Mouse (Mus musculus) MN1 (cell line): Measurements from ENCODE around the gene Pgc.
A peak's percentile ranks its signal among the peaks of the same experiment; 100 is the strongest.

Experiments
- DNase-seq: peaks from one replicate; pipeline ENCODE4 v3.0.0-alpha.2; 2016; ENCODE audit warnings: low spot score

Gene Pgc

DNA sequence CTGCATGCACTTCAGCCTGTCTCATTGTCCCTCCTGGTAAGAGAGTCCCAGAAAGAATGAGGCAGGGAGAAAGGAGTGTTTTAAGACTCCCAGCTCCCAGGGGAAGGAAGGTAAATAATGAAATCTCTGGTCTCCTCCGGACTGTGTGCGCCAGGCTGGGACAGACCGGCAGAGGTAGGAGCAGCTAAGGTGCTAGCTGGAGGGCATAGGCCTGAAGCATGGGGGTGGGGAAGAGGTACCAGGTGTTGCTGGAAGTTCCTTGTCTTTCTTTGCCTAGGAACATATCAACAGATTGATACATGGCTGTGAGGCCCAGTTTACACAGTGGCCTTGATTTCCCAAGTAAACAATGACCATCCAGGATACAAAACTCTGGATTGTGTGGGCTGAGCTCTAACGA, 17.7 kb upstream of the Pgc start:
- no peak for DNase-seq

DNA sequence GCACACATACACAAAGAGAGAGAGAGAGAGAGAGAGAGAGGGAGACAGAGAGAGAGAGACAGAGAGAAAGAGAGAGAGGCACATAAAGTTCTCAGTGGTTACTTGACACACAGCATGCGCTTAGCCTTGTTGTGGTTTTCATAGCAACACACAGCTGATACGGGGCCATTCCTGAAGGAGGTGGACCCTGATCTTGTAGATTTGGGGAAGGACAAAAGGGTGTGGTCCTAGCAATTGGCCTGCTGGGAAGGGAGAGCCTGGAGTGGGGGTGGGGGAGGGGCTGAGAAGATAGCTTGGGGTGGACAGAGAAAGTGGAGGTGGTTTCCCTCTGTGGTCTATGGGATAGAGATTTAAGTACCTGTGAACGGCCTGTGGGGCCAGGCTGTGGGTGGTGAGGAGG, 16.6 kb upstream of the Pgc start:
- DNase-seq: no peak

DNA sequence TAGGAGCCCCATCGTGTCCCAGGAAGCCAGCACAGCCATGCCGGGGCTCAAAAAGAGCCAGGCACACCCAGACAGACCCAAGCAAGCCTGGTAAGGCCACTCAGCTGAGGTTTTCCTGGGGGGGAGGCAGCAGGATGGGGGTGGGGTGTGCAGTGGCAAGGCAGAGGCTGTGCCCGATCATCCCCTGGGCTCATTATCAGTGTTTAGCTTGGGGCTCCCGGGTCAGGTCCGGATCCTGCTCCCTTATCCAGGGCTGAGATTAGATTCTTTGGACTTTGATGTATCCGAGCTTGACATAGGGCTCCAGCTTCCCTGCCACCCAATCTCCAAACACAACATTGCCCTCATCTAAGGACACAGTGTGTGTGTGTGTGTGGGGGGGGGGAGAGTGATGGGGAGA, 14.8 kb upstream of the Pgc start:
- DNase-seq: no peak

DNA sequence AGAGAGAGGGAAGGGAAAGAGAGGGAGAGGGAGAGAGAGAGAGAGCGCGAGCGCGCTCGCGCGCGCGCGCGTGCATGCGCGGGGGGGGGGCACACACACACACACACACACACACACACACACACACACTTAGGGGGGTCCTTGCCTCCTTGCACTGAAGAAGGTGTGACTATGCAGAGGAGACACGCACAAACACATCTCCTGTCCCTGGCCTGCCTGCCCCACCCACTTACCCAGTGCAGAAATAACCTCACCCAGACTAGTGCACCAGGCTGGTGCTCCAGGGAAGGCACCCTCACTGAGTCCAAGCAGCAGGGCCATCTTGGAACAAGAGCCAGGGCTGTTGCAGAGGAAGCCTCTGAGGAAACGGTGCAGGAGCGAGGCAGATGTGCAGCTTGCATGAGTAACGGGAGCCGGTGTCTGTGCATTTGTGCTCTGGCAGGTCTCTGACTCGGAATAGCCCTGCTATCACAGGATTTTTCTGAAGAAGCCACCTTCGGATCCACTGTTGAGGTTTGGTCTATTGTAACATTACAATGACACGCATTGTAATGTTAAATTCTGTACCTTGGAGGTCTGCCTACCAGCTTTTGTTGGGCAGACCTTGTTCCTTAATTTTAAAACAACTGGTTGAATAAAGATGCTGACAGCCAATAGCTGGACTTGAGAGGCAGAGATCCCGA, 13.6 kb upstream of the Pgc start:
- no peak for DNase-seq

DNA sequence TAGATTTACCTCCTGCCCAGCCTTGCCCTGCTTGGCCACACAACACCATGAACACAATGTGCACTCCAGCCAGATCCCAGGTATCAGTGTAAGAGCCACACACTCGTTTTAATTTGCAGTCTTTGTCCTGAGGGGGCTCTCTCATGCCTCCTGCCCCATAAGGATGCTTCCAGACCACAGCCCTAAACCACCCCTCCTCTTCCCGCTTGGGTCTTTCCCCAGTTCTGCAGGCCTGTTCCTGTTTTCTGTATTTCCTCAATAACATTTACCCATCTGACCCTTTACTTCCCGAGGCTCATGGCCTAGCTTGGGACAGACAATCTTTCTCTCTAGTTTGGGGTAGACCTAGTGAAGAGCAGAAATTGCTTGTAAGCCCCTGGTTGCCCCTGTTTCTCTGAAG, 11.6 kb upstream of the Pgc start:
- no peak for DNase-seq

DNA sequence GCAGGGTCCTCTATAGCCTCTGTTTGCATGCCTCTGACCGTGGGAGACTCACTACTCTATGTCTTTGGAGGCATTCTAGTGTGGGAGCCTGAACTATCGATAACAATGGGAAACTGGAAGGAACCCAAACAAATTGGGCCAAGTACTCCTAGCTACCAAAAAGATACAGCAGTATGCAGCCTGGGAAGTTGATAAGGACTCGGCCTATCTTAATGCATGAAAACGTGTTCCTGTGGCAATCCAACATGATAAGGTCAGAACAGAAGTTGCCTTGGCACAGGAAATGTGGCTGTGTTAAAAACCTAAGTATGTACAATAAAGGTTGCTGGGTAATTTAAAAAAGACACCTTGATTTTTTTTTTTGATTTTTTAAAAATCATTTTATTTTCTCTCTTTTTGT, 5.5 kb upstream of the Pgc start:
- no peak for DNase-seq

DNA sequence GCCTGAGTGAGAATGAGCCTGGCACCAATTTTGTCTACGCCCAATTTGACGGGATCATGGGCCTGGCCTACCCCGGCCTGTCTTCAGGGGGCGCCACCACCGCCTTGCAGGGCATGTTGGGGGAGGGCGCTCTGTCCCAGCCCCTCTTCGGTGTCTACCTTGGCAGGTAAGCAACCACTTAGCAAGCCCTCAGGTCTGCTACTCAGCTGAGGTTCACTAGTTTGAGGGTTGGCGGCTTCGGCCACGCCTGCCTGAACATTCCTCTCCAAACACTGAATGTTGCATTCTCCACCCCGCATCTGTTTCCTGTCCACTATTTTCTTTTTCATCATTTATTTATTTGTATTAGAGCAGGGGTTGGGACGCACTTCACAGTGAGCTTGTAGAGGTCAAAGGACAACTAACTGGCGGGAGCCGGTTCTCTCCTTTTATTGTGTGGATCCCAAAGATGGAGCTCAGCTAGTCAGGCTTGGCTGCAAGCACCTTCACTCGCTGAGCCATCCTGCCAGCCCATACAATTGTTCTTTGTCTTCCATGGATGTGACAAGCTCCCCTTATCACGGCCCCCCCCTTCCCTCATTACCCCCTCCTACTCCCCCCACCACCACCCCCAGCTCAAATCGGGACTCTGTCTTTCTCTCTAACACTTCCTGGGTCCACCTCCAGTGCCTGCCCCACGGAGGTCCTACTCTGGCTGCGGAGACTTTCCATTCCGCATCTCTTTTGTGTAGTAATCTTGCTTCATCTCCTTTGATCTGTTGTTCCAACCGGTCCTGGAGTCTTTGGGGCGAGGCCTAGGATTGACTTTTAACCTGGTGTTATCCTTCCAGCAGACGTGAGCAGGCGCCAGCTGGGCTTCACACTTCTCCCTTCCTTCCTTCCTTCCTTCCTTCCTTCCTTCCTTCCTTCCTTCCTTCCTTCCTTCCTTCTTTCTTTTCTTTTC, 4.3 kb downstream of the Pgc start:
- no peak for DNase-seq

DNA sequence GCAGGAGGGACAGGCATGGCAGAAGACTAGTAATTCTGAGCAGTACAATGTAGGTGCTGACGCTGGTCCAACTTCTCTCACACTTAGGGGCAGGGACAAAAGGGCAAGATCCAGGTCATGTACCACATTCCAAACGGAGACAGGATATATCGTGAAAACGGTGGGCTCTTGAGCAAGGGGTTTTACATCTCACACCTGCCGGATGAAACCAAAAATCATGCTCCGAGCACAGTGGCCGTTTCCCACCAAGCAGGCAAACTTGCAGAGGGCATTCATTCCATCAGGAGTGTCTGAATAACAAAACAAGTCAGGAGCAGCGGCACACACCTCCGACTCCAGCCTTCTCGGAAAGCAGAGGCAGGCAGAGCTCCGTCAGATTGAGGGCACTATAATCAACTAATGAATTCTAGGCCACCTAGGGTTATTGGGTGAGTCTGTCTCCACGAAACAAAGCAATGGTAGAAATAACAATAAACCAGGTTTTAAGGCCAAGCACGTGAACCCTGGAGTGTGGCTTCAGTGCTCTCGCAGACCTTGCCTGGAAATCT, 9.0 kb downstream of the Pgc start:
- DNase-seq: no peak

DNA sequence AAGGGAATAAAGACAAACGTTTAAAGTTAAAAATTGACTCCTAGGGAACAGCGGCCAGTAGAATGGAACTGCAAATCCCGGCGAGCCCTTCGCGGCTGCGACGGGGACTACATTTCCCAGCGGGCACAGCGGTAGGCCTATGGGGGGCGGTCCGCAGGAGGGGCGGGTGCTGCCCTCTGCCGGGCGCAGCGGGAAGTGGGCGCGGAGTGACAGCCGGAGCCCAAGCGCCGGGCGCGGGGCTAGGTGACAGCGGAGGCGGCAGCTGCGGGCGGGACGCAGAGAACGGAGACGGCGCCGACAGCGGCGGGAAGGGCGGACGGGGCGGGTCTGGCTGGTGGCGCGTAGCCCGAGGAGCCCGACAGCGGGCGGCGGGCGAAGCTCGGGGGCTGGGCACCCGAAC, 10.2 kb downstream of the Pgc start, which contains the start of gene Tfeb:
Gene Tfeb (plus strand): TSS at position 175 of the 400 bp plus-strand sequence.
- peak; percentile 98 for DNase-seq

DNA sequence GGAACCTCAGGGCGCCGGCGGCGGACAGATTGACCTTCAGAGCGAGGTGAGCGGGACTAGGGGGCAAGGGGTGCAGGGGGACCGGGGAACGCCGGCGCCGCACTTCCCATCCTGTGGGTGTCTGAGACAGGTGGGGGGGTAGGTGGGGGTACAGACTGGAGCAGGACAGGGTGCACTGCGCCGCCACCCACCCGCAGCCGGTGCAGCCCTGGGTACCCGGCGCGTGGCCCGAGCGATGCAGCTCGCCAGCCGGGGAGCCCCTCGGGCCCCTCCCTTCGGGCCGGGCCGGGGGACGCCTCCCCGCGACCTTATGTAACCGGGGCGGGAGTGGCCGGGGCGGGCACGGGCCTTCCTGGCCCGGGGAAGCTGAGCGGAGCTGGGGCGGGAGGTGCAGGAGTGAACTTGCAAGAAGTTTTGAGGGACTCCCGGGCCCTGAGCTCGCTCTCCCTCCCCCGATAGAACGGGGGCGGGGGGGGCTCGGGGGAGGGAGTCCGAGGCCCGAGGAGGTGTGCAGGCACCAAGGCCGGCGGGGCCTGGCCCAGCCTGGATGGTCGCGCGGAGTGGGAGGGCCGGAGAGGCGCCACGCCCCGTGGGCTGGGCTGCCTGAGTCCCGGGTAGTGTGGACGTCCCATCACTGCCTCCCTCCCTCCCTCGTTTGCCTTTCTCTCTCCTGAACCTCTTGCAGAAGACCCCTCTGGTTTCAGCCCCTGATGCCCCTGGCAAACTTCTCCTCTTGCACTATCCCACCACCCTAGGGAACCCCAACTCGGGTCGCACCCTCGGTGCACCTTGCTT, 10.8 kb downstream of the Pgc start:
- DNase-seq: peak; percentile 90

DNA sequence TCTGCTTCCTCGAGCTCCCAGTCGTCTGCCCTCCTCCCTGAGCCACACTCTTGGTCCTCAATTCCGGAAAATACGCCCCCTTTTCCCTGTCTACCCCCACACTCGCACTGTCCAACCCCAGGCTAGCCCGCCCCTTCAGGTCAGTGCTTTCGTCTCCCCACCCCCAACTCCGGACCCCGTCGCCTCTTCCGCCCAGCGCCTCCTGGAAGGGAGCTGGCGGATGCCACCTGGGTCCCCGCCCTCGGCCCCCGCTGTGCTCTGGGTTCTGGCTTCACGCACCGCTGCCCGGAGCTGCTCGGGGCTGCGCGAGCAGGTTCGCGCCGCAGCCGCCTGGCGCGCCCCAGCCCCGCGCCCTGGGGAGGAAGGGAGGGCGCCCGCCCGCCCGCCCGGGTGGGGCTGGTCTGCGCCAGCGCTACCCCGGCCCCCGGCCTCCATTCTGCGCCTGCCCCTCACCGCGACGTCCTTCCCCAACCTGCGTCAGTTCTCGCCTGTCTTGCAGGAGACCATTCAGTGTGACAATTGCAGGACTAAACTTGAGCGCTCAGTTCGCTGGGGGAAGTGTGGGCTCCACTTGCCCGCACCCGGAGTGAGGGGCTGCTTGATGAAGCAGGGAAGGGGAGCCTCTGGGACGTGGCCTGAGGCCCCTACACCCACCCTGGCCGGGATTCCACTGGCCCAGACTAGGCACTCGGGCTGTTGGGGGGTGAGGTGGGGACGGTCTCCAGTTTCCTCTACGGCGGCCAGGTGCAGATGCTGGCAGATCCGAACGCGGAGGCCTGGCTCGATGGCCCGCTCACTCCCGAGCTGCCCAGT, 11.6 kb downstream of the Pgc start:
- peak; percentile 88 for DNase-seq

DNA sequence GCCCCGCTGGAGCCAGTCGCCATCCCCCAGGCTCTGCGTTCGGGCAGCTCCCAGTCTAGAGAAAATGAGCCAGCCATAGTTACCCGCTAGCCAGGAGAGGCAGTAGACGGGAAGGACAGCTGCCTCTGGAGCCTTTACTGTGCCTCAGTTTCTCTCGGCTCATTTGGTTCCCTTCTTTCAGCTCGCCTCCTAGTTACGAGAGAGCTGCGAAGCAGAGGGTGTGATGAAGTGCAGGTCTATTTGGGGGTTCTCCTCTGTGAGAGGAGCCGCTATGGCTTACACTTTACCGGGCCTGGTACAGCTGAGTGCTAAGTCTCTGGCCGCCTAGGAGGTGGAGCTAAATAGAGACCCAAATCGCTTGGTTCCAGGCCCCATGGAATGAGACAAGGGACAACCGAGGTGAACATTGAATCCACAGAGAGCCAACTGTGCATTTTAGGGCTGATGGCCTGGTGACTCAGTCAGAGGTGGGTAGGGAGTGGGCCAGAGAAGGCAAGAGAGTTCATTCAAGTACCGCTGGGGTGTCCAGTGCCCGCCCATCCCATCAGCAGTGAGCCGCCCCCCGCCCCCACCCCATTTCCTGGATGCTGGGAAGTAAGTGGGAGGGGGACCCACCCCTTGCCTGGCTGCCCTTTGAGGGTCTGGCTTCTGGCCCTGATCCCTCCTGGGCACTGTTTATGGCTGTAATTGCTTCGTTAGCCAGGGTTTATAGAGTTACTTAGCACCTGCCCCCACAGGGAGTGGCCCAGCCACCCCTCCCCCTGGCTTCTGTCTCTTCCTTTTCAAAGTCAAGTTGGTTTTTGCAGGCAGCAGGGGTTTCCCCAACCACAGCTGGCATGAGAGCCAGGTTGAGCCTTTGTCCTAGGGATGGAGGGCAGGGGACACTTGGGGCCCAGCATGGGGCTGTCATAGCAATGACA, 12.5 kb downstream of the Pgc start:
- DNase-seq: peak; percentile 71

DNA sequence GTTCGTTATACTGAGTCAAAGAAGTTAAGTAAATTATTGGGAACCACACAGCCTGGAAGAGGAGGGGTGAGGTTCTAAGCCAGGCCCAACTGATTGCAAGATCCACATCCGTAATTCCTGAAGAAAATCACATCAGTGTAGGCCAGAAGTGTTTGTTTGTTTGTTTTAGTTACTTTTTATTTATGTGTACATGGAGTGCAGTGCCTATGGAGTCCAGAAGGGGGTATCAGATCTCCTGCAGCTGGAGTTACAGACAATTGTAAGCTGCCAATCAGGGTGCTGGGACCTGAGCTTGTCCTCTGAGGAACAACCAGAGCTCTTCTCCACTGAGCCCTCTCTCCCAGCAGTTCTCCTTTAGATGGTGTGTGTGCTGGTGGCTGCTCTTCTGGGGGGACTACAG, 13.5 kb downstream of the Pgc start:
- DNase-seq: no peak

DNA sequence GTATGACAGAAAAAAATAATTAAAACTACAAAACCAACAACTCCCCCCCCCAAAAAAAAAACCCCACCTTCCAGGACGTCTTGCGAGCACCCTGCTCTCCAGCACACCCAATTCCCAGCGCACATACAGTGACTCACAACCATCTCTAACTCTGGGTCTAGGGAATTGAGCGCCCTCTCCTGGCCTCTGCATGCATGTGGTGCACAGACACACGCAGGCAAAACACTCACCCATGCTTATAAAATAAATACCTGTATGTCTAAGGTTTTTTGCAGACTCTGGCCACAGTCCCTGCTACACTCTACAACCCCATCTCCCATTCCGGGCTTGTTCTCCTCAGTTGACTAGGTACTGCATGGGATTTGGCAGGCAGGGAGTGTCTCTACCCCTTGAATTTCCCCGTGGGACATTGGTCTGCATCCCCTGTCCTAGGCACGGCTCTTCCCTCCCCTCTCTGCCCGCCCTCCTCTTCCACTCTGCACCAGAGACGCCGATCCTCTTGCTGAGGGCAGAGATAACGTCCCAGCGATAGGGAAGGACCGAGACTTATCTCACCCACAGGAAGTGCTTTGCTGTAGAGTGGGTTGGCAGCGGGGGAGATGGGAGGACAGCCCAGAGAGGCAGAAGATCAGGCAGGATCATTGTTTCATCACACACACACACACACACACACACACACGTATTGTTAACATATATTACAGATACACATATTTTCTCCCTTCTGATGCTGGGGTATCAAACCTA, 16.5 kb downstream of the Pgc start:
- no peak for DNase-seq

DNA sequence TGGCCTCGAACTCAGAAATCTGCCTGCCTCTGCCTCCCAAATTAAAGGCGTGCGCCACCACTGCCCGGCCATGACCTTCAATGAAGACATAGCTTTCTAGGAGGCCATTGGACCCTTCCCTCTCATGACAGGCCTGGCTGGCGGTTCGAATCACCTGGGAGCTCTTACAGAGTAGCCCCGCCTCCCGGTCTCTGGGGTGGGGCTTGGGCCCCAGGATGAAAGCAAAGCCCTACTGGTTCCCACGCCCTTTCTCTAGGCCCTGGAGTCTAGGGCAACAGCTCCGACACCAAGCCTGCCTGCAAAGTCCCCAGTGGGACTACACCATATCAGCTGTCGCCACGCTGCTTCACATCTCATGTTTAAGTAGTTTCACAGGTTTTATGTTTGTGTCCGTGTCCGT, 17.4 kb downstream of the Pgc start:
- DNase-seq: no peak

DNA sequence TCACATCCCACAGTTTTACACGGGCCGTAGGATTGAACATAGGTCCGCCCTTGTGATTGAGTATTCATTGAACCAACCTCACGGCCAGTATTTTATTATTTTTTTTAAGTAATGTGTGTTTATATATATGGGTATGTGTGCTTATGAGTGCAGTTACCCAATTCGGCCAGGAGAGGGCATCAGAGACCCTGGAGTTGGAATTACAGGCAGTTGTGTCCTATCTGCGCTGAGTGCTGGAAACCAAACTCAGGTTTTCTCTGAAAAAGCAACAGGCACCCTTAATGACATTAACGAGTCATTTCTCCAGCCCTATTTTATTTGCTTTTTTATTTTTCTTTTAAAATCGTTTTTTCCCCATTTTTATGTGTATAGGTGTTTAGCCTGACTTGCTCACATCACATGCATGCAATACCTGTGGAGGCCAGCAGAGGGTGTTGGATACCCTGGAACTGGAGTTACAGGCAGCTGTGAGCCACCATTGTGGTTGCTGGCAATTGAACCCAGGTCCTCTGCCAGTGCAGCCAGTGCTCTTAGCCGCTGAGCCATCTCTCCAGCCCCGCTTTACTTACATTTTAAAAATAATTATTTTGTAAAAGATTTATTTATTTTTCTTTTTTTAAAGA, 18.2 kb downstream of the Pgc start:
- no peak for DNase-seq

DNA sequence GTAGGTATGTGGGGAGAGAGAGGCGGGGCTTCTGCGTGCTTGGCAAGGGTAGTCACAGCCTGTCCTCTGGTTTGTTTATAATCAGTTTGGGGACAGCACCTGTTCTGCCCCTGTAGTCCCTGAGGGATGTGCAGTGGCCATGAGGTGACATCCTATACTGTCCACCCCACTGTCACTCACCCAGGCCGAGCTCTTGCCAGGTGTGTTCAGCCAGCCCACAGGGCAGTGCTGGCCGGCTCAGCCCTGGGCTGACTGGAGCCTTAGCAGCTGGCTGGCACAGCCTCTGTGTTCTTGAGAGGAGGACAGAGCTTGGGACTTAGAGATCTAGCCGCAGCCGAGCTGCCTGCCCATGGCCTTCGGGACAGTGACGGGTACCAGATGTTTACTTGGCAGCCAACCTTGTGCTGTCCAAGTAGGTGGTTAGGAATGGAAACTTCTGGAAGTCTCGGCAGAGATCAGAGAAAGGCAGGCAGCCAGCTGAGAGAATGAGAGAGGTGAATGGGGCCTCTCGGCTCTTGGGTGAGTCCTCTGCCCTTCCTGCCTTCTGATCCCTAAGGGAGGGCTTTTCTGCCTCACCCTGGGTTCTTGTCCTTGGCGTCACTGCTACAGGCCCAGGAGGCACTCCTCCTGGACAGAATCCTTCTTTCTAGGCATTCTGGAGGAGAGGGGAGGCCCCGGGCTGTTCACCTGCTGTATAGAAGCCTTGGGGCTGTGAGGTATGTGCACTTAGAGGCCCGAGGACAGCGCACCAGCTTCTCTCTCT, 22.3 kb downstream of the Pgc start:
- peak; percentile 57 for DNase-seq

DNA sequence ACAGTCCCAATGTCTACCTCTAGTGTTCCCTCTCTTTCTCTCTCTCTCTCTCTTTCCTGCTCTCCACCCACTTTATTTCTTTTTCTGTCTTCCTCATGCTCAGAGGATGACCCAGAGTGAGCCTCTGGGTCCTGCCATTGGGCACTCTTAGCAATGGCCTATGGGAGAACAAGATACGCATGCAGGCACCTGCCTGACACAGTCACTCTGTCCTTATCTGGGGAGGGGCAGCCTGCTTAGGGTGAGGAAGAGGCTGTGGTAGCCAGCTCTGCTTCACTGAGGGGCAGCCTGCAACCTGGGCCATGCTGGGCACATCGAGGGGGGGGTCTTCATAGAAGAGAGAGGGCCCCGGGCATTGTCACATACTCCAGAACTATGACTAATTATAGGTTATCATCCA, 23.0 kb downstream of the Pgc start:
- no peak for DNase-seq
